Mouse (Mus musculus) hindbrain, embryonic 16.5 days (tissue): ENCODE measurements at regions not wholly inside any gene's neighbourhood (a gene's known extent, or its start where the extent isn't known, plus 50 kb on each side); places are given as distances from the start of the nearest gene placed in this dataset.
"Not testable (repeated sequence)": the region's sequence is repeated elsewhere in the genome, so short reads cannot be mapped to it uniquely, and the experiment has no call there.

Source experiments
- ATAC-seq: fragments of 200-750 bp; cut with Nextera tagmentation; 2 replicates; pipeline ENCODE4 v1.8.0; 2017; ENCODE audit warnings: moderate TSS enrichment, moderate library complexity
- H3K27ac ChIP-seq: fragments of 300-500 bp; sonication (generic); 2 replicates; pipeline ENCODE4 v1.5.1; 2014; ENCODE audit warnings: low read depth, mild to moderate bottlenecking, control low read depth, low read length, moderate library complexity
- H3K27me3 ChIP-seq: fragments of 300-500 bp; sonication (generic); replicated peaks from 2 replicates; pipeline ENCODE4 v1.6.1; 2014; ENCODE audit warnings: low read length; ENCODE audit not compliant: control insufficient read depth, insufficient read depth
- H3K36me3 ChIP-seq: fragments of 300-500 bp; sonication (generic); 2 replicates; pipeline ENCODE4 v1.6.1; 2014; ENCODE audit warnings: mild to moderate bottlenecking, low read length, moderate library complexity, mixed read lengths; ENCODE audit not compliant: control insufficient read depth, insufficient read depth
- H3K4me1 ChIP-seq: fragments of 300-500 bp; sonication (generic); 2 replicates; pipeline ENCODE4 v1.6.1; 2014; ENCODE audit warnings: low read depth, low read length; ENCODE audit not compliant: control insufficient read depth, insufficient read depth
- H3K4me2 ChIP-seq: fragments of 300-500 bp; sonication (generic); 2 replicates; pipeline ENCODE4 v1.6.1; 2014; ENCODE audit warnings: mild to moderate bottlenecking, low read length, control low read depth, moderate library complexity
- H3K4me3 ChIP-seq: fragments of 300-500 bp; sonication (generic); 2 replicates; pipeline ENCODE4 v1.5.1; 2014; ENCODE audit warnings: mild to moderate bottlenecking, low read length, control low read depth, moderate library complexity
- H3K9ac ChIP-seq: fragments of 300-500 bp; sonication (generic); 2 replicates; pipeline ENCODE4 v1.6.1; 2014; ENCODE audit warnings: low read depth, mild to moderate bottlenecking, control low read depth, low read length, moderate library complexity
- H3K9me3 ChIP-seq: fragments of 300-500 bp; sonication (generic); 2 replicates; pipeline ENCODE4 v1.6.1; 2014; ENCODE audit warnings: mild to moderate bottlenecking, low read length, moderate library complexity; ENCODE audit not compliant: control insufficient read depth
- WGBS: fragments of 180-500 bp; shearing (Covaris S2); extraction: QIAGEN DNeasy Blood & Tissue Kit; methylation state at CpG from one replicate; pipeline ENCODE4 v1.1.7; 2014; 5-methylcytosine and 5-hydroxymethylcytosine counted together

- 35% methylated on average over 9 of the region's 9 CpGs for WGBS
- peaks cover 8% of the 10 kb centered on the region for H3K4me1 ChIP-seq
These were observed 238.2 kb upstream of the 1700012A03Rik start for GRCm38 (mm10) chr6:31811890-31812289.

GRCm38 (mm10) chr6:31810602-31811512 is 239.2 kb upstream of the 1700012A03Rik start:
- ATAC-seq, result no peak
- no peaks in the 10 kb centered on the region for H3K27me3 ChIP-seq
- H3K9ac ChIP-seq, result no peak overlapping the region
- H3K9me3 ChIP-seq, result no peaks in the 10 kb centered on the region
- peaks cover 8% of the 10 kb centered on the region for H3K4me1 ChIP-seq
- no peaks in the 10 kb centered on the region for H3K36me3 ChIP-seq
- H3K4me2 ChIP-seq, result no peak overlapping the region
- peak overlapping the region; percentile 23; the same call in 1 of the 2 replicates for H3K27ac ChIP-seq
- 48% methylated on average over 10 of the region's 10 CpGs for WGBS
- no peak overlapping the region for H3K4me3 ChIP-seq

More at GRCm38 (mm10) chr6:31811890-31812289, 238.2 kb upstream of the 1700012A03Rik start:
- Histone ChIP-seq H3K36me3 (no peaks in the 10 kb centered on the region), H3K4me3 (no peak overlapping the region), H3K27ac (no peak overlapping the region), H3K9ac (no peak overlapping the region), H3K4me2 (no peak overlapping the region), H3K27me3 (no peaks in the 10 kb centered on the region), H3K9me3 (no peaks in the 10 kb centered on the region)
- no peak for ATAC-seq

- 80% methylated on average over 5 of the region's 10 CpGs for WGBS
- not testable (repeated sequence) for H3K4me1 ChIP-seq, H3K4me3 ChIP-seq, H3K27me3 ChIP-seq, H3K27ac ChIP-seq, ATAC-seq, H3K9ac ChIP-seq, H3K9me3 ChIP-seq, H3K4me2 ChIP-seq, H3K36me3 ChIP-seq
These were observed 240.7 kb upstream of the Podxl start for GRCm38 (mm10) chr6:31804468-31804867.

- not testable (repeated sequence) for H3K36me3 ChIP-seq, H3K4me1 ChIP-seq, H3K9ac ChIP-seq, H3K4me2 ChIP-seq, ATAC-seq, H3K4me3 ChIP-seq, H3K9me3 ChIP-seq, H3K27me3 ChIP-seq, H3K27ac ChIP-seq
- WGBS, result 71% methylated on average over 10 of the region's 24 CpGs
These were observed 239.4 kb upstream of the Podxl start for GRCm38 (mm10) chr6:31803222-31803621.

- no peaks in the 10 kb centered on the region for H3K9me3 ChIP-seq
- no peak for ATAC-seq
- H3K27ac ChIP-seq, result no peak overlapping the region
- H3K4me3 ChIP-seq, result no peak overlapping the region
- WGBS, result 87% methylated on average over 7 of the region's 7 CpGs
- H3K36me3 ChIP-seq, result no peaks in the 10 kb centered on the region
- H3K4me2 ChIP-seq, result no peak overlapping the region
- no peaks in the 10 kb centered on the region for H3K27me3 ChIP-seq
- H3K9ac ChIP-seq, result no peak overlapping the region
- H3K4me1 ChIP-seq, result no peaks in the 10 kb centered on the region
These were observed 227.8 kb upstream of the Podxl start for GRCm38 (mm10) chr6:31791547-31791946.

- Histone ChIP-seq H3K4me3 (no peak overlapping the region), H3K9ac (no peak overlapping the region), H3K4me1 (no peaks in the 10 kb centered on the region), H3K27ac (no peak overlapping the region), H3K4me2 (no peak overlapping the region), H3K36me3 (no peaks in the 10 kb centered on the region), H3K9me3 (no peaks in the 10 kb centered on the region), H3K27me3 (no peaks in the 10 kb centered on the region)
- WGBS, result 57% methylated on average over 2 of the region's 2 CpGs
- ATAC-seq, result peak; percentile 61; the same call in 1 of the 2 replicates
These were observed 227.1 kb upstream of the Podxl start for GRCm38 (mm10) chr6:31790906-31791305.

- no peak overlapping the region for H3K4me2 ChIP-seq
- H3K9ac ChIP-seq, result no peak overlapping the region
- H3K27ac ChIP-seq, result no peak overlapping the region
- no peaks in the 10 kb centered on the region for H3K36me3 ChIP-seq
- peaks cover 5% of the 10 kb centered on the region for H3K9me3 ChIP-seq
- WGBS, result 44% methylated on average over 3 of the region's 3 CpGs
- H3K27me3 ChIP-seq, result no peaks in the 10 kb centered on the region
- H3K4me1 ChIP-seq, result no peaks in the 10 kb centered on the region
- no peak for ATAC-seq
- H3K4me3 ChIP-seq, result no peak overlapping the region
These were observed 213.1 kb upstream of the Podxl start for GRCm38 (mm10) chr6:31776841-31777240.

GRCm38 (mm10) chr6:31771916-31772315 is 208.1 kb upstream of the Podxl start:
- WGBS, result 90% methylated on average over 2 of the region's 2 CpGs
- no peaks in the 10 kb centered on the region for H3K4me1 ChIP-seq
- H3K36me3 ChIP-seq, result no peaks in the 10 kb centered on the region

GRCm38 (mm10) chr6:31745589-31745988 is 181.8 kb upstream of the Podxl start:
- Histone ChIP-seq H3K9me3 (no peaks in the 10 kb centered on the region), H3K27me3 (no peaks in the 10 kb centered on the region), H3K9ac (no peak overlapping the region), H3K4me3 (no peak overlapping the region), H3K4me2 (no peak overlapping the region), H3K27ac (no peak overlapping the region), H3K4me1 (no peaks in the 10 kb centered on the region), H3K36me3 (no peaks in the 10 kb centered on the region)
- no peak for ATAC-seq
- WGBS, result 44% methylated on average over 1 of the region's 1 CpGs

More at GRCm38 (mm10) chr6:31771916-31772315, 208.1 kb upstream of the Podxl start:
- Histone ChIP-seq H3K27me3 (no peaks in the 10 kb centered on the region), H3K27ac (no peak overlapping the region), H3K4me3 (no peak overlapping the region), H3K4me2 (no peak overlapping the region), H3K9ac (no peak overlapping the region), H3K9me3 (peaks cover 5% of the 10 kb centered on the region)
- no peak for ATAC-seq
